Mouse (Mus musculus) ovary, postnatal 10 days (tissue): ENCODE data around the gene Rnf31.

Experiments used
- DNase-seq: peaks from one replicate; pipeline ENCODE4 v3.0.0; 2022; ENCODE audit warnings: low spot score

Rnf31 gene

GRCm38 (mm10) chr14:55577871-55578667 lies 13.4 kb upstream of the Rnf31 start, which contains the start of gene Psme1:
TSS of gene Psme1 (plus strand) at chr14:55578123.
- DNase-seq: peak; percentile 52

- peak; percentile 31 for DNase-seq
These were observed 12.7 kb upstream of the Rnf31 start for GRCm38 (mm10) chr14:55578668-55579269.

- DNase-seq: no peak
These were observed 11.7 kb upstream of the Rnf31 start for GRCm38 (mm10) chr14:55579511-55580496.

- no peak for DNase-seq
These were observed 10.8 kb upstream of the Rnf31 start for GRCm38 (mm10) chr14:55580731-55581130.

- DNase-seq: no peak
These were observed 9.4 kb upstream of the Rnf31 start for GRCm38 (mm10) chr14:55581981-55582681.

- no peak for DNase-seq
These were observed 7.2 kb upstream of the Rnf31 start for GRCm38 (mm10) chr14:55584303-55584701.

GRCm38 (mm10) chr14:55584702-55585565 lies 6.6 kb upstream of the Rnf31 start, which contains the start of gene Emc9:
TSS of gene Emc9 (minus strand) at chr14:55585302.
- peak; percentile 49 for DNase-seq

- no peak for DNase-seq
These were observed 5.9 kb upstream of the Rnf31 start for GRCm38 (mm10) chr14:55585566-55585960.

- no peak for DNase-seq
These were observed 5.4 kb upstream of the Rnf31 start for GRCm38 (mm10) chr14:55586149-55586548.

GRCm38 (mm10) chr14:55589271-55589670 lies 2.2 kb upstream of the Rnf31 start:
- no peak for DNase-seq

- no peak for DNase-seq
These were observed 1.6 kb upstream of the Rnf31 start for GRCm38 (mm10) chr14:55589771-55590448.

GRCm38 (mm10) chr14:55590748-55591330 lies 669 bp upstream of the Rnf31 start, which contains the start of gene Psme2:
TSS of gene Psme2 (minus strand) at chr14:55591113.
- DNase-seq: peak; percentile 76

GRCm38 (mm10) chr14:55592226-55592625 lies 718 bp downstream of the Rnf31 start:
- DNase-seq: no peak

- DNase-seq: no peak
These were observed 4.7 kb downstream of the Rnf31 start for GRCm38 (mm10) chr14:55596036-55596690.

GRCm38 (mm10) chr14:55598521-55599390 lies 7.2 kb downstream of the Rnf31 start:
- no peak for DNase-seq

- no peak for DNase-seq
These were observed 11.7 kb downstream of the Rnf31 start, which contains the start of gene Irf9 for GRCm38 (mm10) chr14:55603271-55603632. TSS of gene Irf9 (plus strand) at chr14:55603571.

- DNase-seq: peak; percentile 78
These were observed 12.4 kb downstream of the Rnf31 start for GRCm38 (mm10) chr14:55603633-55604576.
